Comparison of ENCODE assay signal across 8 mouse cellular contexts in the genomic region with DNA sequence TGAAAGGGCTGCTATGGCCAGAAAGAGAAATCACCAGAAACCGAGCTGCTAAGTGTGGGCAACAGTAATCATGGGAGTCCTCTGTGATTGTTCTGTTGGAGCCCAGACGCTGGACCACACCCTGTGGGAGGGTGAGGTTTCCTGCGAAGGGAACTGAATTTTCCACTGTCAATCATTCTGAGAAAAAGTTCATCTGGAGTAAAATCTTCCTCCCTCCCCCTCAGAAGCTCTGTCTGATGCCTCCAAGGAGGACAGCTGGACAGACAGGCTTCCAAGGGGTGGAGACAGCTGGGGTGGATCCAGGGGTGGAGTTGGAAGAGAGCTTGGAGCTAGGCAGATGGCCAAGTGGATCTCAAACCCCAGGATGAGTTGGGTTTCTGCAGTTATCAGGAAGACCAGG. TPM values are rescaled to one million over a fixed set of nuclear protein-coding genes. Genes with fewer than 3 reads are reported as not detected.
A peak's percentile ranks its signal among the peaks of the same experiment; 100 is the strongest.
DNase-seq lines count a peak whose midpoint lies in the region; ATAC-seq and TF ChIP-seq lines count a peak whose summit lies in the region.

No protein-coding gene starts in this region.

- no peaks in the 10 kb centered on the region for H3K9me3 ChIP-seq in heart, postnatal 0 days (replicated peaks; ENCODE audit: control insufficient read depth, low read length)
- no peaks in the 10 kb centered on the region for H3K9me3 ChIP-seq in lung, embryonic 14.5 days (ENCODE audit: low read depth, low read length)

- peaks cover 32% of the 10 kb centered on the region; the same call in 1 of the 2 replicates for H3K4me1 ChIP-seq in heart, postnatal 0 days (ENCODE audit: control insufficient read depth, insufficient read depth)
- H3K4me1 ChIP-seq in lung, embryonic 14.5 days (ENCODE audit: insufficient read depth), result peaks cover 7% of the 10 kb centered on the region

- no peak overlapping the region for H3K9ac ChIP-seq in heart, postnatal 0 days (replicated peaks; ENCODE audit: low read depth, low read length)
- no peak overlapping the region for H3K9ac ChIP-seq in lung, embryonic 14.5 days

- no peaks in the 10 kb centered on the region for H3K36me3 ChIP-seq in heart, postnatal 0 days (replicated peaks; ENCODE audit: control insufficient read depth, insufficient read depth, low read length)
- no peaks in the 10 kb centered on the region for H3K36me3 ChIP-seq in lung, embryonic 14.5 days (ENCODE audit: insufficient read depth)

- no peak for TF ChIP-seq EP300 in heart, postnatal 0 days (IDR thresholded peaks at IDR 0.05; ENCODE audit: low read depth)

- peak; percentile 57 for ATAC-seq in heart, postnatal 0 days (ENCODE audit: insufficient read depth, low read depth)
- no peak for ATAC-seq in lung, embryonic 14.5 days (ENCODE audit: insufficient read depth)

- no peak for TF ChIP-seq CTCF in heart, postnatal 0 days (IDR thresholded peaks at IDR 0.05; ENCODE audit: low read depth)
- no peak for TF ChIP-seq CTCF in lung, embryonic 14.5 days (IDR thresholded peaks at IDR 0.05; ENCODE audit: low read depth)

- WGBS in heart, postnatal 0 days, result 31% methylated on average over 3 of the region's 3 CpGs
- 39% methylated on average over 3 of the region's 3 CpGs for WGBS in lung, embryonic 14.5 days

- DNase-seq in CD4-positive helper T cell, adult 2 months (ENCODE audit: low read depth, low spot score), result peak; percentile 34
- peak; percentile 44 for DNase-seq in adipocyte (ENCODE audit: low spot score)
- DNase-seq in heart, postnatal 0 days (ENCODE audit: low spot score), result no peak
- peak; percentile 38 for DNase-seq in lung, embryonic 14.5 days
- no peak for DNase-seq in right cerebral cortex, postnatal 10 days (ENCODE audit: low spot score in 2 of 2)
- no peak for DNase-seq in thymus, adult 18-20 months
- no peak for DNase-seq in testis, postnatal 14 days (ENCODE audit: low spot score)
- no peak for DNase-seq in B cell, adult 2 months

- H3K27me3 ChIP-seq in heart, postnatal 0 days (ENCODE audit: control insufficient read depth, insufficient read depth, low read length), result no peaks in the 10 kb centered on the region
- no peaks in the 10 kb centered on the region for H3K27me3 ChIP-seq in lung, embryonic 14.5 days (ENCODE audit: insufficient read depth, low read length)

- H3K27ac ChIP-seq in heart, postnatal 0 days (ENCODE audit: low read depth), result peak overlapping the region; percentile 11
- H3K27ac ChIP-seq in lung, embryonic 14.5 days (ENCODE audit: low read depth), result no peak overlapping the region

- no peak overlapping the region for H3K4me2 ChIP-seq in heart, postnatal 0 days (ENCODE audit: low read depth, low read length)
- H3K4me2 ChIP-seq in lung, embryonic 14.5 days, result no peak overlapping the region

- H3K4me3 ChIP-seq in heart, postnatal 0 days (ENCODE audit: low read depth, low read length), result no peak overlapping the region
- no peak overlapping the region for H3K4me3 ChIP-seq in lung, embryonic 14.5 days (ENCODE audit: low read depth, low read length)

RNA-seq across cellular contexts. Expression of gene Amotl1, which starts 19.8 kb away (rescaled TPM):
- 70.2 and 89.1 TPM in 2 replicates for total RNA-seq in heart, postnatal 0 days (2014; rRNA removed; ENCODE audit: low replicate concordance)
- 10.4 and 11.7 TPM in 2 replicates for polyA plus RNA-seq in heart, postnatal 0 days (2015; fragmentation: Nextera tagmentation; extraction: Ambion mirVana)
- 26.4 and 29.6 TPM in 2 replicates for polyA plus RNA-seq in lung, embryonic 14.5 days (2014; fragmentation: Nextera tagmentation; extraction: Ambion mirVana)

Comparison
In these comparisons a context has a peak if more than half of its experiments do, and no peak if none do; other contexts are left out.
1. DNase-seq: peak in CD4-positive helper T cell, adult 2 months (single experiment), adipocyte (single experiment) and lung, embryonic 14.5 days (single experiment); none in heart, postnatal 0 days (single experiment), right cerebral cortex, postnatal 10 days (0 of 2), thymus, adult 18-20 months (0 of 2), testis, postnatal 14 days (single experiment) and B cell, adult 2 months (0 of 2).